Mouse (Mus musculus) liver, adult 2 months (tissue): ENCODE data around the gene Fancl.

Experiments
- CTCF ChIP-seq: fragments of 200-500 bp; IDR thresholded peaks from 2 replicates; pipeline ENCODE4 v1.5.1; 2011; ENCODE audit warnings: low read depth, low read length, control low read depth
- POLR2A ChIP-seq: fragments of 200-500 bp; IDR thresholded peaks from 2 replicates; pipeline ENCODE4 v1.6.1; 2011; ENCODE audit warnings: low read length, control low read depth; ENCODE audit not compliant: insufficient read depth; ENCODE audit errors: extremely low read depth

GRCm38 (mm10) chr11:26336848-26337247, 49.1 kb upstream of the Fancl start:
- TF ChIP-seq CTCF (no peak), POLR2A (no peak)
